Mouse (Mus musculus): ENCODE data around the gene Dlg4.

Gene Dlg4

GRCm38 (mm10) chr11:70016669-70017068 is at the start of gene Dlg4:
Gene Dlg4 (plus strand): TSS chr11:70016942.
- DNase-seq, result peak; percentile 79

GRCm38 (mm10) chr11:69968793-69969192 is 47.9 kb upstream of the Dlg4 start:
- DNase-seq, result no peak

GRCm38 (mm10) chr11:69970222-69970621 is 46.5 kb upstream of the Dlg4 start:
- no peak for DNase-seq

GRCm38 (mm10) chr11:69970775-69971174 is 46.0 kb upstream of the Dlg4 start:
- DNase-seq, result peak; percentile 78

DNA sequence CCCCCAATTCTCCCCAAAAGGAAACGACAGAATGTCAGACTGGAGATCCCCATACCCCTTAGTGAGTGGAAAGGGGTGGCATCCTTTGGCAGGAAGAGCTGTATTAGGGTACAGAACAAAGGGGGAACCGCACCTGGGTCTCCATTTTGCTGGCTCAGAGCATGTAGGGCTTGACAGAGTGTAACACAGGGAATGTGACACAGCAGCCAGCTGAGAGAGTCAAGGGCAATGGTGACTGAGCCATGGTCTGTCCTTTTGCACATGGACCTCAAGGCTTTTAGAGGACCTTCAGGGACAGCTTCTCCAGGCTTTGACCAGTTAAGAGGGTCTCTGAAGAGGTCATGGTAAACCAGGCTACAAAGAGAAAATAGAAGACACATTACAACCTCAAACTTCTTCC is 41.8 kb upstream of the Dlg4 start:
- DNase-seq, result no peak

DNA sequence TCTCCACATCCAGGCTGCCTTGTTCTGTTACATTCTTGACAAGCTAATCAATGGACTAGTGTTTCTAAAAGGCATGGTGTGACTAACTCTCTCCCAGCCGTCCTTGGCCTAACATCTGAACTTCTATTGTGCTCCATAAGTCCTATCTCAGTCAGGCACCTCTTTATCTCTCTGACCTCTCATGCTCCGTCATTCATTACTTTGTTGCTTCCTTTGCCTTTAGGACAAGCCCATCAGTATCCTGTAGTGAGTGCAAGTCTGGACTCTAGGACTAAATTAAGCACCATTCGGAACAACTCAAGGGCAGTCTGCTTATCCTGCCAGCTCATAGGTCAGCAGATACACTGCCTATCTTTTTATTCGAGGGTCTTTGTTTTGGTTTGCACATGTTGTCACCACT is 40.5 kb upstream of the Dlg4 start:
- DNase-seq, result no peak

DNA sequence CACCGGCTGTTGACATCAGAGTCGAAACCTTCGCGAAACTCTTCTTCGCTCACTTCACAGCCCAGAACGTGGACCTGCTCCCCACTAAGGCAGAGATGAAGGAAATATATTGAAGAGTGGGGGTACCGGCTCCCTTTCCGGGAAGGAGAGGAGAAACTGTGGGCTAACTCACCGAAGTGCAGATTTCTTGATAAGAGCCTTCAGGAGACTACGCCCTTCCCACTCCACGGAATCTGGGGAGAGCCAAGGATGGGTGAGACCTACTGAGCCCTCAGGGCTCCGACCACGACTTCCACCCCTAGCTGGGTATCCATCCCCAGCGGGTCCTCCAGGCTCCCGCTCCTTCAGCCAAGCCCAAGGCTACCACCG is 36.9 kb upstream of the Dlg4 start:
- no peak for DNase-seq

GRCm38 (mm10) chr11:69980196-69981140 is 36.3 kb upstream of the Dlg4 start:
- DNase-seq, result peak; percentile 100

GRCm38 (mm10) chr11:69981141-69981762 is 35.5 kb upstream of the Dlg4 start, which contains the start of gene Ctdnep1:
Gene Ctdnep1 (plus strand): TSS chr11:69981156.
- no peak for DNase-seq

GRCm38 (mm10) chr11:69982225-69982624 is 34.5 kb upstream of the Dlg4 start, which contains the start of gene Elp5:
Gene Elp5 (minus strand): TSS chr11:69982517.
- peak; percentile 88 for DNase-seq

GRCm38 (mm10) chr11:69982877-69983276 is 33.9 kb upstream of the Dlg4 start:
- peak; percentile 97 for DNase-seq

DNA sequence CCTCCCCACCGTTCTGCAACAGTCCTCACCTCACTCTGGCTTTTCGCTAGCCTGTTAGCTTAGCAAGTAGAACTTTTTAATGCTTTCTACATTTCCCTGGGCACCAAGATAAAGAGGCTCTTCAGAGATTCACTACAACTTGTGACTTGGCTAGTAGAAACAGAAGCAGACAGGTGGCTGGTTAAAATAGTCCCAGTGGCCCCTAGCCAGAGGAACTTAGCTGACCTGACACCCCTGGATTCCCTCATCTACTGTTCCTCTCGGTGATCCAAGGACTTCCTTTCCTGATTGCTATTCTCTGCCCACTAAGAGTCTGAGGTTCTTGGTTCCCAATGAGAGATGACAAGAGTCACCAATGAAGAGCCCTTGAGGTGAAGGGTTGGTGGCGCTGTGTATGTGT is 33.4 kb upstream of the Dlg4 start:
- DNase-seq, result peak; percentile 92

GRCm38 (mm10) chr11:69984431-69984830 is 32.3 kb upstream of the Dlg4 start:
- DNase-seq, result peak; percentile 93

- peak; percentile 95 for DNase-seq
Observed at GRCm38 (mm10) chr11:69989949-69990348, 26.8 kb upstream of the Dlg4 start.

- peak; percentile 100 for DNase-seq
Observed at GRCm38 (mm10) chr11:69990850-69991691, 25.7 kb upstream of the Dlg4 start, which contains the start of gene Gabarap. Gene Gabarap (plus strand): TSS chr11:69991143.

GRCm38 (mm10) chr11:69991711-69992110 is 25.0 kb upstream of the Dlg4 start:
- no peak for DNase-seq

- DNase-seq, result peak; percentile 94
Observed at GRCm38 (mm10) chr11:69992396-69992795, 24.3 kb upstream of the Dlg4 start.

- peak; percentile 89 for DNase-seq
Observed at GRCm38 (mm10) chr11:69992932-69993331, 23.8 kb upstream of the Dlg4 start.

GRCm38 (mm10) chr11:69994401-69995090 is 22.2 kb upstream of the Dlg4 start:
- peak; percentile 91 for DNase-seq

DNA sequence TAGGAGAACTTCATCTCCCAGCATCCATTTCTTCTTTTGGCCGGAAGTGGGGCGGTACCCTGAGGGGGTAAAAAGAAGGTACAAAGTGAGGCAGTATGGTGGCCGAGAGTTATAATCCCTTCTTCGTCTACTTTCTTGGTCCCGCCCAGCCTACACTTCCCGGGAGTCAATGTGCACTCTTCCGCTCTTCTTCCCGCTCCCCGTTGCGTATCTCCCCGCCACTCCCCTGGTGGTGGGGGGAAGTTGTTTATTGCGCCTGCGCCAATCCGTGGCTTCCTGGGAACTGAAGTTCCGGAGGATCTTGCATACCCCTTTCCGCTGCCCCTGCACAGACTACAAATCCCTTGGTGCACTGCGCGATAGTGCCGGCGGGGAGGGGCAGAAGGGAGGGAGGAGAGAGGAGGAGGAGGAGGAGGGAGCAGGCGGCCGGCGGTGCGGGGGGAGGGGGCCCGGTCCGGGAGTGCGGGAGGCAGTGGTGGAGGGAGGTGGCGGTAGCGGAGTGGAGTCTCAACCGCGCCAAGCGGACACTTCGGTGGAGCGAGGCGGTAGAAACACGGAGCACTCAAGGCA is 21.3 kb upstream of the Dlg4 start, which contains the start of gene Phf23:
Phf23 (plus strand) TSS at position 387 of the 570 bp plus-strand sequence.
- DNase-seq, result peak; percentile 100

- no peak for DNase-seq
Observed at GRCm38 (mm10) chr11:69996161-69997061, 20.3 kb upstream of the Dlg4 start.

Data from heart, adult 11 months (tissue).